Comparison of ENCODE assay signal across 11 mouse cellular contexts in genomic region chr5:113660872-113661271, GRCm38 (mm10). TPM values are rescaled to one million over a fixed set of nuclear protein-coding genes. Genes with fewer than 3 reads are reported as not detected.
A peak's percentile ranks its signal among the peaks of the same experiment; 100 is the strongest.
DNase-seq lines count a peak whose midpoint lies in the region; ATAC-seq lines count a peak whose summit lies in the region.
"Had no signal": no experiment of that assay in that cellular context is flagged by ENCODE, and none has a peak within 500 bp of the region (broad histone marks: within the 10 kb centered on the region; RNA-seq: fewer than 3 reads in every experiment).

No protein-coding gene starts in this region.

- no peaks in the 10 kb centered on the region for H3K9me3 ChIP-seq in intestine, embryonic 16.5 days (ENCODE audit: control insufficient read depth, low read length)
- no peaks in the 10 kb centered on the region for H3K9me3 ChIP-seq in intestine, embryonic 15.5 days
- H3K9me3 ChIP-seq in limb, embryonic 10.5 days (replicated peaks): no peaks in the 10 kb centered on the region
- H3K9me3 ChIP-seq in stomach, embryonic 16.5 days (replicated peaks; ENCODE audit: control insufficient read depth, low read length): no peaks in the 10 kb centered on the region
- H3K9me3 ChIP-seq: forebrain, embryonic 13.5 days had no signal

- no peaks in the 10 kb centered on the region for H3K27me3 ChIP-seq in intestine, embryonic 16.5 days (replicated peaks; ENCODE audit: control insufficient read depth, insufficient read depth, low read length)
- no peaks in the 10 kb centered on the region for H3K27me3 ChIP-seq in intestine, embryonic 15.5 days (replicated peaks)
- H3K27me3 ChIP-seq in limb, embryonic 10.5 days (ENCODE audit: low read depth, poor library complexity, severe bottlenecking): no peaks in the 10 kb centered on the region
- H3K27me3 ChIP-seq in stomach, embryonic 16.5 days (ENCODE audit: control insufficient read depth, insufficient read depth, low read length): no peaks in the 10 kb centered on the region
- H3K27me3 ChIP-seq: forebrain, embryonic 13.5 days; limb, embryonic 12.5 days had no signal

- 41% methylated on average over 10 of the region's 10 CpGs for WGBS in intestine, embryonic 16.5 days
- WGBS in intestine, embryonic 15.5 days: 50% methylated on average over 10 of the region's 10 CpGs
- 84% methylated on average over 10 of the region's 10 CpGs for WGBS in limb, embryonic 10.5 days
- WGBS in stomach, embryonic 16.5 days: 47% methylated on average over 10 of the region's 10 CpGs

- H3K9ac ChIP-seq in intestine, embryonic 16.5 days (ENCODE audit: low read depth, low read length): no peak overlapping the region
- no peak overlapping the region for H3K9ac ChIP-seq in intestine, embryonic 15.5 days
- no peak overlapping the region for H3K9ac ChIP-seq in stomach, embryonic 16.5 days (ENCODE audit: low read length)
- H3K9ac ChIP-seq: forebrain, embryonic 13.5 days; limb, embryonic 12.5 days had no signal

- no peaks in the 10 kb centered on the region for H3K36me3 ChIP-seq in intestine, embryonic 16.5 days (ENCODE audit: control insufficient read depth, insufficient read depth, low read length)
- H3K36me3 ChIP-seq in intestine, embryonic 15.5 days: no peaks in the 10 kb centered on the region
- no peaks in the 10 kb centered on the region for H3K36me3 ChIP-seq in limb, embryonic 10.5 days
- H3K36me3 ChIP-seq in stomach, embryonic 16.5 days (ENCODE audit: control insufficient read depth, insufficient read depth, low read length): no peaks in the 10 kb centered on the region
- H3K36me3 ChIP-seq: limb, embryonic 12.5 days had no signal

- peak; percentile 67 to 83 for DNase-seq in gastrocnemius, adult 8-10 months (ENCODE audit: low spot score in 2 of 2)
- DNase-seq in limb, embryonic 10.5 days (ENCODE audit: low spot score): no peak
- DNase-seq in layer of hippocampus, adult 18-20 months (ENCODE audit: low spot score in 2 of 2): no peak
- DNase-seq in frontal cortex, postnatal 25 days (ENCODE audit: low spot score in 2 of 2): no peak
- DNase-seq: kidney, postnatal 14 days had no signal

- H3K4me2 ChIP-seq in intestine, embryonic 16.5 days (ENCODE audit: low read depth, low read length): no peak overlapping the region
- no peak overlapping the region for H3K4me2 ChIP-seq in intestine, embryonic 15.5 days (replicated peaks)
- no peak overlapping the region for H3K4me2 ChIP-seq in stomach, embryonic 16.5 days (ENCODE audit: low read depth, low read length)
- H3K4me2 ChIP-seq: forebrain, embryonic 13.5 days; limb, embryonic 12.5 days had no signal

- H3K4me1 ChIP-seq in intestine, embryonic 16.5 days (ENCODE audit: control insufficient read depth, insufficient read depth, low read length): no peaks in the 10 kb centered on the region
- H3K4me1 ChIP-seq in intestine, embryonic 15.5 days (replicated peaks): no peaks in the 10 kb centered on the region; the same call in 1 of the 2 replicates
- H3K4me1 ChIP-seq in limb, embryonic 10.5 days: no peaks in the 10 kb centered on the region
- H3K4me1 ChIP-seq in stomach, embryonic 16.5 days (ENCODE audit: control insufficient read depth, insufficient read depth, low read length): no peaks in the 10 kb centered on the region
- H3K4me1 ChIP-seq: forebrain, embryonic 13.5 days had no signal

- H3K27ac ChIP-seq in intestine, embryonic 16.5 days (ENCODE audit: low read length): no peak overlapping the region
- no peak overlapping the region for H3K27ac ChIP-seq in intestine, embryonic 15.5 days
- H3K27ac ChIP-seq in limb, embryonic 10.5 days: peak overlapping the region; percentile 25; the same call in 1 of the 2 replicates
- H3K27ac ChIP-seq in stomach, embryonic 16.5 days (ENCODE audit: low read length): no peak overlapping the region
- H3K27ac ChIP-seq: forebrain, embryonic 13.5 days; limb, embryonic 12.5 days had no signal

- ATAC-seq in intestine, embryonic 16.5 days: peak; percentile 56
- ATAC-seq in intestine, embryonic 15.5 days: no peak; the same call in 1 of the 2 replicates
- ATAC-seq in stomach, embryonic 16.5 days (ENCODE audit: insufficient read depth, low FRiP score): peak; percentile 75
- no peak for ATAC-seq in frontal cortex, adult (ENCODE audit: low TSS enrichment)
- ATAC-seq: forebrain, embryonic 13.5 days had no signal

- H3K4me3 ChIP-seq in intestine, embryonic 16.5 days (ENCODE audit: low read length): no peak overlapping the region
- no peak overlapping the region for H3K4me3 ChIP-seq in intestine, embryonic 15.5 days (replicated peaks)
- no peak overlapping the region for H3K4me3 ChIP-seq in limb, embryonic 10.5 days
- no peak overlapping the region for H3K4me3 ChIP-seq in stomach, embryonic 16.5 days (replicated peaks; ENCODE audit: low read length)
- H3K4me3 ChIP-seq: forebrain, embryonic 13.5 days; limb, embryonic 12.5 days had no signal

RNA-seq across cellular contexts. Expression of gene Cmklr1, which starts 10.6 kb away (rescaled TPM):
- polyA plus RNA-seq in intestine, embryonic 16.5 days (2015; fragmentation: Nextera tagmentation; extraction: Ambion mirVana): 1.3 and 2.3 TPM in 2 replicates
- 2.4 and 3.7 TPM in 2 replicates for polyA plus RNA-seq in intestine, embryonic 15.5 days (2015; fragmentation: Nextera tagmentation; extraction: Ambion mirVana)
- 10 to 100 TPM in 1 of 4 experiments, 1 to 10 TPM in 3; 6.6 to 11.3 (median 8.4) TPM for total RNA-seq in gastrocnemius, adult 8-10 months (2022)
- polyA plus RNA-seq in limb, embryonic 10.5 days (2016; fragmentation: Nextera tagmentation; extraction: Ambion mirVana): 2.3 and 3.4 TPM in 2 replicates
- 3.4 and 4.2 TPM in 2 replicates for polyA plus RNA-seq in stomach, embryonic 16.5 days (2015; fragmentation: Nextera tagmentation; extraction: Ambion mirVana)
- total RNA-seq in layer of hippocampus, adult 18-20 months (2021): 1 to 10 TPM; 4.6 to 4.8 TPM

Comparison
In these comparisons a context has a peak if more than half of its experiments do, and no peak if none do; other contexts are left out.
1. ATAC-seq: peak in intestine, embryonic 16.5 days (single experiment) and stomach, embryonic 16.5 days (single experiment); none in intestine, embryonic 15.5 days (single experiment) and frontal cortex, adult (single experiment).
2. DNase-seq: peak in gastrocnemius, adult 8-10 months (2 of 2); none in limb, embryonic 10.5 days (single experiment), layer of hippocampus, adult 18-20 months (0 of 2) and frontal cortex, postnatal 25 days (0 of 2).